ENCODE assay signal across 18 mouse cellular contexts in the genomic region with DNA sequence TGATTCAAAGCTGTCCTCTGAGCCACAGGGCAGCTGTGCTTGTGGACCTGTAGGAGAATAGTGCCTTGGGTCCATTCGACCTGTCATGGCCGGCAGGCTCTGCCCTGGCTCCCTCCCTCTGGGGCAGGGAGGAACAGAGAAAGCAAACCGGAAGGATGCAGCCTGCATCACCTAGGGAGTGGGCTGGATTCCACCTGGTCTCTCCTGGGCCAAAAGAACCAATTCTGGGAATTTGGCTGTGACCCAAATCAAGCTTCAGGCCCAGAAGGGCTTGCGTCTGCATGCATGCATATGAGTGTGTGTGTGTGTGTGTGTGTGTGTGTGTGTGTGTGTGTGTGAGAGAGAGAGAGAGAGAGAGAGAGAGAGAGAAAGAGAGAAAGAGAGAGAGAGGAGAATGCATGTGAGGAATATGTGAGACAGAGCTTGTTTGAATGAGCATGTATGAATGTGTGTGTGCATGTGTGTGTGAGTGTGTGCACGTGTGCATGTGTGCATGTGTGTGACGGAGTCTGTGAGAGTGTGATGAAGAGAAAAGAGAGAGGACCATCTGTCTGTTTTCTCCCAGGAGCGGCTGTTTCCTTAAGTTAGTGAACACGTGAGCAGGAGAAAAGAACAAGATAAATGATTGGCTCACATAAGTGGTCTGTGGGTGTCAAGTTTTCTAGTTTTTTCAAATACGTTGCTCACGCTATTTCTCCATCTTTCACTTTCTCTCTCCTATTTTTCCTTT. TPM values are rescaled to one million over a fixed set of nuclear protein-coding genes. Genes with fewer than 3 reads are reported as not detected.
"Had no signal": no experiment of that assay in that cellular context is flagged by ENCODE, and none has a peak within 500 bp of the region (broad histone marks: within the 10 kb centered on the region; RNA-seq: fewer than 3 reads in every experiment).

No protein-coding gene starts in this region.

- H3K27ac ChIP-seq: layer of hippocampus, adult 2 months; limb, embryonic 12.5 days; lung, embryonic 15.5 days; neural tube, embryonic 15.5 days had no signal

- DNase-seq: kidney, postnatal 10 days; kidney, postnatal 4 days; midbrain, embryonic 14.5 days; right cerebral cortex, adult 18-20 months; right cerebral cortex, postnatal 25 days; thymus, postnatal 4 days had no signal

- H3K4me3 ChIP-seq: layer of hippocampus, adult 2 months; limb, embryonic 12.5 days; lung, embryonic 15.5 days; myocyte; neural tube, embryonic 15.5 days had no signal

- H3K9ac ChIP-seq: limb, embryonic 12.5 days; lung, embryonic 15.5 days; neural tube, embryonic 15.5 days had no signal

- H3K4me2 ChIP-seq: limb, embryonic 12.5 days; lung, embryonic 15.5 days; neural tube, embryonic 15.5 days had no signal

- H3K36me3 ChIP-seq: limb, embryonic 12.5 days; lung, embryonic 15.5 days; neural tube, embryonic 15.5 days had no signal

- H3K9me3 ChIP-seq: lung, embryonic 15.5 days; neural tube, embryonic 15.5 days had no signal

RNA-seq across cellular contexts. Expression of a gene that starts 14.4 kb away (rescaled TPM):
- polyA plus RNA-seq: kidney, embryonic 14.5 days; limb, embryonic 12.5 days; liver, adult 2 months; liver, embryonic 16.5 days; lung, embryonic 15.5 days; midbrain, embryonic 14.5 days; myocyte; neural tube, embryonic 11.5 days; neural tube, embryonic 15.5 days; small intestine, adult 2 months; stomach, embryonic 16.5 days; thymus, postnatal 0 days had no signal

RNA-seq across cellular contexts. Expression of a gene that starts 36.6 kb away (rescaled TPM):
- polyA plus RNA-seq: kidney, embryonic 14.5 days; limb, embryonic 12.5 days; liver, adult 2 months; liver, embryonic 16.5 days; lung, embryonic 15.5 days; midbrain, embryonic 14.5 days; myocyte; neural tube, embryonic 11.5 days; neural tube, embryonic 15.5 days; small intestine, adult 2 months; stomach, embryonic 16.5 days; thymus, postnatal 0 days had no signal
